Mouse (Mus musculus): Measurements from ENCODE around the gene Pfkp.

Pfkp gene

DNA sequence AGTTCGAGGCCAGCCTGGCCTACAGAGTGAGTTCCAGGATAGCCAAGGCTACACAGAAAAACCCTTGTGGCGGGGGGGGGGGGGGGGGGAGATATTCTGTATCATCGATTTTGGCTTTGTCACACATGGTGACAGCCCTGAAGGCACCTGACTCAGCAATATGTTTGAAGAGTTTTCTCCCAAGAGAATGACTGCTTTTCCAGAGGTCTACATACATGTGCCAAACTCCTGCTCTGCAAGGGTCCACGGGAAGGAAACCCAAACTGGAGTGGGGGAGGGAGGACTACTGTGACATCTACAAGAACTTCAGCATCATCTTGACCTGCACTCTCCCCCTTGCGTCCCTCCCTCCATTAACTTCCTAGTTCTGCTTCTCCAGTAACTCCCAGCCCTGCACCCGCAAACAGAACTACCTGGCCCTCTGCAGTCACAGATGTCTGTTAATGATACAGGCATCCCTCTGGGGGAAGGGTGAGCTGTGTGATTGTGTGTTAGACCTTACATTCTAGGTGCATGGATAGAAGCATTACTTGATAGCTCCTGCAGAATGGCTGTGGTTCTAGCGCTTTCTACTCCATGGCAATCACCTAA lies 10.9 kb downstream of the Pfkp start:
- in situ Hi-C loops (cut with MboI; ENCODE audit: low sequenced_read_pairs): no loop called here

DNA sequence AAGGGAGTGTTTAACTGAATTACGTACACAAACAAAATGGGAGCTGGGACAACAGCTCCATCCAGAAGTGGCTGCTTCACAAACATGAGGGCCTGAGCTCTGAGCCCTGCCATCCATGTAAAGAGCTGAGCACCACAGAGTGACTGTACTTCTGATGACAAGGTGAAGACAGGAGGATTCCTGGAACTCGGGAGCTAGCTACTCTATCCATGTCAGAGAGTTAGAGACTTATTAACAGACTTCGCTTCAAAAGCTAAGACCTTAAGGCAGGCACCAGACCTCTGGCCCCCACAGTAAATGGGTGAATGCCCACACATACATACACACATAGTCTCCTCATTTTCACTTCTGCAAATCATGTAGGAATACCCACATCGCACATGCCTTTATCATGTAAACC lies 11.6 kb downstream of the Pfkp start:
- in situ Hi-C loops (cut with MboI; ENCODE audit: low sequenced_read_pairs): no loop called here

GRCm38 (mm10) chr13:6636520-6636919 lies 12.1 kb downstream of the Pfkp start:
- in situ Hi-C loops (cut with MboI; ENCODE audit: low sequenced_read_pairs): no loop called here

DNA sequence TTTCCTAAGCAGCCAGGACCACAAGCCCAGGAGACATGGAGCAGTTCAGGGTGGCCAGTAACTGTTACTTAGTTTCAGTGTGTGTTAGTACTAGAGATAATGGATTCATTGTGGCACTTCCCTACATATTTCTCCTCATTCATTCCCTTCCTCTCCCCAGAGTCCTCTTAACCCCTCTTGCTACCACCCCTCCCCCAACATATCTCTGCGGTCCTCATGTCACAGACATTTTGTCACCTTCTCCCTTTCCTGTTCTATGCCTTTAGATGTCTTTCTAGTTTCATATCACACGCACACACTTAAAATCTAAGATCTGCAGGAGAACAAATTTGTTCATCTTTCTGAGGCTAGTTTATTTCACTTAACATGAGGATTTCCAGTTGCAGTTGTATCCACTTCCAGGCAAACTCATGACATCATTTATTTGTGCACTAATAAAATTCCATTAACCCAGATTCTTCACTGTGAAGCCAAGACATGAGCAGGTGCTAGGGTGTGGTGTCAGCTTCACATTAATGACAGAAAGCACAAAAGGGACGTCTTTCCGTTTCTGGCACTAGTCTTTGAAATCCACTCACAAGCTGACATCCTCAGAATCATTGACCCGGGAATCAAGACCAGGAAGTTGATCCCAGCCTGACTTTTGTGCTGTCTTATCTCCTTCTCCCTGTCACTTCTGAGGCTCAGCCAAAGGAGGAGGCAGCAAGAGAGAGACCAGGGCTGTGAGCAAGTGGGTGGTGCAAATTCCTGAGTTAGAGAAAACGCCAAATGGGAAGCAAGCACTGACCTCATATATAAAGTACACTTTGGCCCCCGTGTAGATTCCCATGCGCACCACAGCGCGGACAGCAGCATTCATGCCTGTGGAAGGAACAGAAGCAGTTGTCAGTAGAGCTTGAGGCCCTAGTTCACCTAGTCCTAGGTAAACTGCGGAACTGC lies 13.2 kb downstream of the Pfkp start:
- in situ Hi-C loops (cut with MboI; ENCODE audit: low sequenced_read_pairs): no loop called here

DNA sequence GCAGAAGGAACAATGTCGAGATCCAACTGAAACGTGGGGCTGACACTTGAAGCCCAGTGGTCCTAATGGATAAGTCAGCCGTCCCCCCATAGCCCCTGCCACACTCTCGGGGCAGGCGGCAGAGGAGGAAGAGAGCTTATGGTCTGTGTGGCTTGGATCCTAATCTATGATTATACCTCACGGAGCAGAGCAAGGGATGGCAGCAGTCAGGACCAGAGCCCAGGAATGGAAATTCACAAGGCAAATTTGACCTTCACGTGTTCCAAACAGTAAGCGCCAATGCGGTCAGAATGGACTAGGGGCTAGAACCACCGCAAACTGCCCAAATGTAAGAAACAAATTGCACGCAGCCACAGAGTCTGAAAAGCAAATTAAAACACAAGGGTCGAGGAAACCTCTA lies 14.5 kb downstream of the Pfkp start:
- in situ Hi-C loops (cut with MboI; ENCODE audit: low sequenced_read_pairs): loop anchor here (5.0 kb wide), 1 partner anchor 42 kb away; no protein-coding TSS in a partner anchor

- in situ Hi-C loops (cut with MboI; ENCODE audit: low sequenced_read_pairs): loop anchor here (5.0 kb wide), 1 partner anchor 41 kb away; no protein-coding TSS in a partner anchor
Observed at GRCm38 (mm10) chr13:6633524-6633923, 15.1 kb downstream of the Pfkp start.

- in situ Hi-C loops (cut with MboI; ENCODE audit: low sequenced_read_pairs): loop anchor here (5.0 kb wide), 1 partner anchor 41 kb away; no protein-coding TSS in a partner anchor
Observed at GRCm38 (mm10) chr13:6632935-6633334, 15.6 kb downstream of the Pfkp start.

GRCm38 (mm10) chr13:6632513-6632912 lies 16.1 kb downstream of the Pfkp start:
- in situ Hi-C loops (cut with MboI; ENCODE audit: low sequenced_read_pairs): loop anchor here (5.0 kb wide), 1 partner anchor 40 kb away; no protein-coding TSS in a partner anchor

- in situ Hi-C loops (cut with MboI; ENCODE audit: low sequenced_read_pairs): loop anchor here (5.0 kb wide), 1 partner anchor 40 kb away; no protein-coding TSS in a partner anchor
Observed at GRCm38 (mm10) chr13:6631772-6632510, 16.6 kb downstream of the Pfkp start.

DNA sequence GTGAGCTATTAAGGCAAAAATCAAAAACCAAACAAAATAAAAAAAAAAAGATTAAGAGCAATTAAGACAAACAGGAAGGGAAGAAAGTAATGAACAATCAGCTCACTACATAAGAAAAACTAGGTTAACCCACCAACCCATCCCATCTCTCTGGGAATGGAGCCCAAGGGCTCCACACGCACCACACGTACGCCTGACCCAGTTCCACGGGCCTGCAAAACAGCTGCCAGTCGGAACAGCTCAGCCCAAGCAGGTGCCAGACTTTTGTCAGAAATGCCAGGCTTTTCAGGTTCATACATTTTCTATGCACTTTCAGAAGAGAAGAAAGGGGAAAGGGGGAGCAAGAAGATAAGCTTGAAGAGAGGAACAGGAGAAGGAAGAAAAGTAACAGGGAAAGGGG lies 17.9 kb downstream of the Pfkp start:
- in situ Hi-C loops (cut with MboI; ENCODE audit: low sequenced_read_pairs): loop anchor here (5.0 kb wide), 1 partner anchor 38 kb away; no protein-coding TSS in a partner anchor

DNA sequence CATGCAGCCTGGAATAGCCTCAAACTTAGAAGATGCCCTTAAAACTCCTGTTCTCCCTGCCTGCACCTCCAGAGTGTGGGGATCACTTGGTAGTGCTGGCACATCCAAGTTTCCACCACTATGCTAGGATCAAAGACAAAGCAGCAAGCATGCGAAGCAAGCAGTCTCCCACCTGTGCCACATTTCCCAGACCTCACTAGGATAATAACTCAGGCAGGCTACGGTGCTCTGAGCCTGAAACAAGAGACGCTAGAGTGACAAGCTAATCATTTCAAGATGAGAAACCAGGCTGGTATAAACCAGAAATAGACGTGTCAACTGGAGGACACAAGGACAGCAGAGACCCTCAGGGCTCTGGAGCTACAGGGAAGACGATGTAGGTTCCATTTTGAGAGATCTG lies 18.6 kb downstream of the Pfkp start:
- in situ Hi-C loops (cut with MboI; ENCODE audit: low sequenced_read_pairs): loop anchor here (5.0 kb wide), 1 partner anchor 38 kb away; no protein-coding TSS in a partner anchor

- in situ Hi-C loops (cut with MboI; ENCODE audit: low sequenced_read_pairs): no loop called here
Observed at GRCm38 (mm10) chr13:6628998-6629764, 19.4 kb downstream of the Pfkp start.

- in situ Hi-C loops (cut with MboI; ENCODE audit: low sequenced_read_pairs): no loop called here
Observed at GRCm38 (mm10) chr13:6628261-6628660, 20.3 kb downstream of the Pfkp start.

DNA sequence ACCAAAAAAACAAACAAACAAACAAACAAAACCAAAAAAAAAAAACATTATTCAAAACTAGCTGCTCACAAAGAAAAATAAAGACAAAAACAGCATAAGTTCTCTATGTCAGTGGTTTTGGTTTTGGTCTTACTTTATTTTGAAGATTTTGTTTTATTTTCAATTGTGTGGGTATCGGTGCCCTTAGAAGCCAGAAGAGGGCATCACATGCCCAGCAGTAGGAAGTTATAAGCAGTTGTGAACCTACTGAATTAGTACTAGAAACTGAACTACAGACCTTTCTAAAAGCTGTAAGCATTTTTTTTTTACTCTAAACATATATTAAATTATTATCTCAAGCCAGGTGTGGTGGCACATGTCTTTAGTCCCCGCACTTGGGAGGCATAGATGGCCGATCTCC lies 21.2 kb downstream of the Pfkp start:
- in situ Hi-C loops (cut with MboI; ENCODE audit: low sequenced_read_pairs): no loop called here

- in situ Hi-C loops (cut with MboI; ENCODE audit: low sequenced_read_pairs): no loop called here
Observed at GRCm38 (mm10) chr13:6626508-6627114, 22.0 kb downstream of the Pfkp start.

GRCm38 (mm10) chr13:6625942-6626341 lies 22.6 kb downstream of the Pfkp start:
- in situ Hi-C loops (cut with MboI; ENCODE audit: low sequenced_read_pairs): no loop called here

DNA sequence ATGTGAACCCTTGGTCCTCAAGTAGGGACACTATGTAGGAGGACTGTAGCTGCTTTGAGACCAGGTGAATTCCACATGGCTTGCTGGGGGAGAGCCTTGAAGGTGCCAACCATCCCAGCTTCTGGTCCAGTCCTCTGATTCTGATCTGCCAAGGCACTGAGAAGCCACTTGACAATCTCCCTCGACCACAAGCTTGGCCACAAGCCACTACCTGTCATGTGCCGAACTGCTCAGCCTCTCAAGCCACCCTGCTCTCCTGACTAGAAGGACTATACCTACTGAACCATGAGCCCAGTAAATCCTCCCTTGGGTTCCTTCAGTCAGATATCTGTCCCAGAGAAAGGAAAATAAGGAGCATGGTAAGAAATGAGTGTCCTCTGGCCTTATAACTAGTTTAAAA lies 24.0 kb downstream of the Pfkp start:
- in situ Hi-C loops (cut with MboI; ENCODE audit: low sequenced_read_pairs): no loop called here

DNA sequence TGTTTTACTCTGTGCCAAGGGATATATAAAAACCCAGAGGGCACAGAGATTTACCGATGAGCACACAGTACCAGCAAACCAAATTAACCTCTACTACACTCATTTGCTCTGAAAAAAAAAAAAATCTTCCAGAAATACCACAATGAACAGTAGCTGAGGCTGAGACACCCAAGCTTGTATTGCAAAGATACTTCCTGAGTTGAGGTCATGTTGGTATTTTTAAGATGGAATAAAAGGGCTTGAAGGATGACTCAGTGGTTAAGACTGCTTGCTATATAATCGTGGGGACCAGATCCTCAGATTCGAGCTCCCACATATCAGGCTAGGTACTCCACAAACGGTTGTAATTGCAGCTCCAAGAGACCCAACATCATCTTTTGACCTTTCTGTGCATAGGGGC lies 24.5 kb downstream of the Pfkp start:
- in situ Hi-C loops (cut with MboI; ENCODE audit: low sequenced_read_pairs): no loop called here

- in situ Hi-C loops (cut with MboI; ENCODE audit: low sequenced_read_pairs): no loop called here
Observed at GRCm38 (mm10) chr13:6621831-6622230, 26.7 kb downstream of the Pfkp start.

DNA sequence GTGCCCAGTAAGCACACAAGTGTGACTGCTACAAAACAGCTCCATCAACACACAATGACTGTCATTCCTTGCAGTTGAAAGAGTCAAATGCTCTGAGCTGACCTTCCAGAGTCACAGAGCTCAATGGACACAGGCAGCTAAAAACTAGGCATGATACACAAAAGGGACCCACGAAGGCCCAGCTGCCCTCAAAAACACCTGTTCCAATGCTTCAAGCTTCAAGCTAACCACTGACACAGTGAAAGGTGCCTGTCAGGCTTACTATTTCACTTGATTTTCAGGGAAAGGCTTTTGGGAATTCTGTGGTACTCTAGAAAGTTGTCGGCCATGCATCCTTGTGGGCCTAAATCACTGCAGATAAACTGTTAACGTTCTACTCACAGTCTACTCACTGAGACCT lies 28.3 kb downstream of the Pfkp start:
- in situ Hi-C loops (cut with MboI; ENCODE audit: low sequenced_read_pairs): no loop called here

Measured in CH12F3 (cell line).